Mouse (Mus musculus) layer of hippocampus, postnatal 25 days (tissue): ENCODE measurements around the gene Tox2. TPM values are rescaled to one million over a fixed set of nuclear protein-coding genes. Genes with fewer than 3 reads are reported as not detected.
A peak's percentile ranks its signal among the peaks of the same experiment; 100 is the strongest.

Experiments used
- DNase-seq, 2 experiments: peaks; one replicate each; pipeline ENCODE4 v3.0.0; 2022; ENCODE audit warnings: mixed read lengths in 2 of 2, low spot score in 1 of 2; ENCODE audit errors: extremely low spot score in 1 of 2
- total RNA-seq, 2 experiments: library from RNA; stranded (reverse); gene quantifications; 2 replicates each; pipeline ENCODE4 v1.2.3; 2021

The Tox2 gene
- total RNA-seq, 2 experiments from 2014 or later = 23.5 to 24.3 TPM

GRCm38 (mm10) chr2:163252645-163253044 lies 49.7 kb downstream of the Tox2 start:
- no peak for DNase-seq

- no peak for DNase-seq
Measured at GRCm38 (mm10) chr2:163253248-163254099, 50.5 kb downstream of the Tox2 start.

- no peak for DNase-seq
Measured at GRCm38 (mm10) chr2:163254228-163254627, 51.3 kb downstream of the Tox2 start.

- DNase-seq = no peak
Measured at GRCm38 (mm10) chr2:163256765-163257164, 53.8 kb downstream of the Tox2 start.

GRCm38 (mm10) chr2:163261362-163262054 lies 58.6 kb downstream of the Tox2 start:
- no peak for DNase-seq

- DNase-seq = no peak
Measured at GRCm38 (mm10) chr2:163262055-163262420, 59.1 kb downstream of the Tox2 start.

GRCm38 (mm10) chr2:163267097-163267496 lies 64.2 kb downstream of the Tox2 start:
- DNase-seq = no peak

GRCm38 (mm10) chr2:163271581-163272492 lies 68.9 kb downstream of the Tox2 start:
- DNase-seq = no peak

GRCm38 (mm10) chr2:163273815-163274214 lies 70.9 kb downstream of the Tox2 start:
- DNase-seq = peak in 1 of 2 experiments; percentile 22

- no peak for DNase-seq
Measured at GRCm38 (mm10) chr2:163275986-163276385, 73.1 kb downstream of the Tox2 start.

GRCm38 (mm10) chr2:163277979-163278378 lies 75.1 kb downstream of the Tox2 start:
- DNase-seq = no peak

- DNase-seq = no peak
Measured at GRCm38 (mm10) chr2:163280636-163281322, 77.9 kb downstream of the Tox2 start.

GRCm38 (mm10) chr2:163284856-163285255 lies 81.9 kb downstream of the Tox2 start:
- DNase-seq = no peak

- DNase-seq = no peak
Measured at GRCm38 (mm10) chr2:163285335-163285734, 82.4 kb downstream of the Tox2 start.

- no peak for DNase-seq
Measured at GRCm38 (mm10) chr2:163285762-163286161, 82.8 kb downstream of the Tox2 start.

- DNase-seq = no peak
Measured at GRCm38 (mm10) chr2:163288881-163289379, 86.0 kb downstream of the Tox2 start.

GRCm38 (mm10) chr2:163296999-163297630 lies 94.2 kb downstream of the Tox2 start:
- no peak for DNase-seq

GRCm38 (mm10) chr2:163300069-163301060 lies 97.4 kb downstream of the Tox2 start:
- no peak for DNase-seq
